Mouse (Mus musculus): Measurements from ENCODE around the gene Hist2h3c1.
"Not testable (repeated sequence)": the region's sequence is repeated elsewhere in the genome, so short reads cannot be mapped to it uniquely, and the experiment has no call there.

The Hist2h3c1 gene

DNA sequence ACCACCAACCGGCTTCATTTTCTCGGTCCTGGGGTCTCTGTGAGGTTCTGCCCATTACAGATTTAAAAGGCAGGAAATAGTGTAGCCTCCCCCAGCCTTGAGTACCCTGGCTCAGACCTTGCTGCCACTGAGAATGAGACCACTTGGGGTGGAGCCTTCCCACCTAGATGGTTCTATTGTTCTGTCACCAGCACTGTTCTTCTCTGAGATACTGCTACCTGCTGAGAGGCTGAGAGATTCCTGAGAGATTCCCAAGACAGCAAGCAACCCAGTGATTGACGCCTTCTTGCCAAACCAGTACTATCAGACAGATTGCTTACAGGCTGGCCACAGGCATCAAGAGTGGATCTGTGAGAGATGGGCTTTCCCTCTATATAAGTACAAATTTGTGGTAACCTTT lies 42.7 kb downstream of the Hist2h3c1 start:
- no peak for DNase-seq (ENCODE audit: low spot score)

DNA sequence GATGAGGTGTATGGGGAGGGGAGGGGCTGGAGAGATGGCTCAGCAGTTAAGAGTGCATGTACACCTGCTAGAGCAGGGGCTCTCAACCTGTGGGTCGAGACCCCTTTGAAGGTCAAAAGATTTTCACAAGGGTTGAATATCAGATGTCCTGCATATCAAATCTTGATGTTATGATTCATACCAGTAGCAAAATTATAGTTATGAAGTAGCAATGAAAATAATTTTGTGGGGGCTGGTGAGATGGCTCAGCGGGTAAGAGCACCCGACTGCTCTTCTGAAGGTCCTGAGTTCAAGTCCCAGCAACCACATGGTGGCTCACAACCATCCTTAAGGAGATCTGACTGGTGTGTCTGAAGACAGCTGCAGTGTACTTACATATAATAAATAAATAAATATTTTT lies 44.2 kb downstream of the Hist2h3c1 start:
- DNase-seq (ENCODE audit: low spot score), result not testable (repeated sequence)

DNA sequence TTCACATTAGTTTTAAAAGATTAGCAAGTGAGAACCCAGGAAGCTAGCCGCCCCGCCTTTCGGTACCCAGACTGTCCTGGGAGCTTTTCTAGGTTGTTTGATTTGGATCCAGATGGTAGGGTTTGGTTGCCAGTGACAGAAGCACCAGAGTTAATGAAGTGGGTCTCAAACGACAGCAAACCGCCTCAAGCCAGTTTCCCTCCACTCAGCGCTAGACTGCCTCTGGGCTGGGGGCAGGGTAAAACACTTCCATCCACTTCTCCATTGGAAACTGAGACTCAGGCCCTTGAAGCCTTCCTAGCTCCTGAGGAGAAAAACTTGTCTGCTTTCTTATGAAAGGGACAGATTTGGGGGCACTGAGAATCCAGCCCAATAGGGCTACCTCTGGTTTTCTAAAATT lies 46.2 kb downstream of the Hist2h3c1 start:
- no peak for DNase-seq (ENCODE audit: low spot score)

DNA sequence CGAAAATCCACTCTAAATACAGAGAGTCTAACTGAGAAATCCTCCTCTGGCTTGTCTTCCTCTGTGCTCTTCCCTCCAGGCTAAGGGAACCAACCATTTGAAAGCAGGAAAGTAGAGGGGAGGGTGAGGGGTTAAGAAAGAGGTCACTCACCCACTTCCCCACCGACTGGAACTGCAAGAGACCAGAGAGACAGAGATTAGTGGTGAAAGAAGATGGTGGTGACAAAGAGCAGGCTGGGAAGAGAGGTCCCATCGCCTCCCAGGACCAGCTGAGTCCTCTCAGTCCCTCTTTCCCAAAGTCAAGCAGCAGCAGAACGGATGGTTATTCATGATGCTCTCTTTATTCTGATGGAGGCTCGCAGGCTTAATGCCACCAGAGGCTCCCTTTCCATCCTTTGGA lies 46.9 kb downstream of the Hist2h3c1 start:
- DNase-seq (ENCODE audit: low spot score), result no peak

DNA sequence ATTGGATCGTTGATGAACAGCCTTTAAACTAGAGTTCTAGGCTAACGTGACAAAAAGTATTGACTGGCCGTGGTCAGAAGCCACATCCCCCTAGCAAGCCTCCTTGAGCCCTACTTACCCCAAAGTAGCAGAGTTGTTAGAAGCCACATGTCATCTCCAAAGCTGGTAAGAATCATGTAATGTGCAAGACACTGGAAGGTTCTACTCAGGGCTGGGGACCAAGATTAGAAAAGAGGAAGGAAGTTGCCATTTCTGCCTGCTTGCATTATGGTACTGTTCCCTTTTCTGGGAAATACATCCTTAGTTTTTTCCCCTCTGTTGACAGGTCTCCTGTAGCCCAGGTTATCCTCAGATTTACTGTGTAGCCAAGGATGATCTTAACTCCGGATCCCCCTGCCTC lies 47.3 kb downstream of the Hist2h3c1 start, which contains the start of gene Fcgr1:
Gene Fcgr1 (minus strand): TSS at position 183 of the 400 bp plus-strand sequence.
- no peak for DNase-seq (ENCODE audit: low spot score)

Data from ovary, postnatal 10 days (tissue).